Mouse (Mus musculus) midbrain, embryonic 11.5 days (tissue): ENCODE results near the gene Abca5. TPM values are rescaled to one million over a fixed set of nuclear protein-coding genes. Genes with fewer than 3 reads are reported as not detected.
"Not testable (repeated sequence)": the region's sequence is repeated elsewhere in the genome, so short reads cannot be mapped to it uniquely, and the experiment has no call there.

ENCODE experiments used
- ATAC-seq: fragments of 200-750 bp; cut with Nextera tagmentation; 2 replicates; pipeline ENCODE4 v1.8.0; 2017; ENCODE audit warnings: moderate TSS enrichment, moderate library complexity; ENCODE audit not compliant: low FRiP score
- DNase-seq: peaks from one replicate; pipeline ENCODE4 v3.0.0; 2015; ENCODE audit warnings: low spot score; ENCODE audit errors: missing footprints
- H3K27ac ChIP-seq: fragments of 300-500 bp; sonication (generic); 2 replicates; pipeline ENCODE4 v1.5.1; 2014; ENCODE audit warnings: low read depth, low read length
- H3K27me3 ChIP-seq: fragments of 300-500 bp; sonication (generic); 2 replicates; pipeline ENCODE4 v1.6.1; 2014; ENCODE audit warnings: mild to moderate bottlenecking, low read length, moderate library complexity, mixed read lengths; ENCODE audit not compliant: control insufficient read depth, insufficient read depth
- H3K36me3 ChIP-seq: fragments of 300-500 bp; sonication (generic); 2 replicates; pipeline ENCODE4 v1.6.1; 2014; ENCODE audit warnings: mild to moderate bottlenecking, low read length, moderate library complexity, mixed read lengths; ENCODE audit not compliant: control insufficient read depth, insufficient read depth
- H3K4me1 ChIP-seq: fragments of 300-500 bp; sonication (generic); 2 replicates; pipeline ENCODE4 v1.6.1; 2014; ENCODE audit warnings: low read length; ENCODE audit not compliant: control insufficient read depth, insufficient read depth
- H3K4me2 ChIP-seq: fragments of 300-500 bp; sonication (generic); 2 replicates; pipeline ENCODE4 v1.6.1; 2014; ENCODE audit warnings: mild to moderate bottlenecking, moderate library complexity
- H3K4me3 ChIP-seq: fragments of 300-500 bp; sonication (generic); 2 replicates; pipeline ENCODE4 v1.5.1; 2014; ENCODE audit warnings: low read depth, low read length
- H3K9ac ChIP-seq: fragments of 300-500 bp; sonication (generic); 2 replicates; pipeline ENCODE4 v1.6.1; 2014; ENCODE audit warnings: low read length
- H3K9me3 ChIP-seq: fragments of 300-500 bp; sonication (generic); 2 replicates; pipeline ENCODE4 v1.6.1; 2016; ENCODE audit warnings: low read length; ENCODE audit not compliant: control insufficient read depth
- WGBS: fragments of 180-500 bp; shearing (Covaris S2); extraction: QIAGEN DNeasy Blood & Tissue Kit; methylation state at CpG from one replicate; pipeline ENCODE4 v1.1.7; 2014; 5-methylcytosine and 5-hydroxymethylcytosine counted together
- polyA plus RNA-seq: library from polyadenylated mRNA; unstranded; fragments of >200 nt; fragmentation: Nextera tagmentation; extraction: Ambion mirVana; gene quantifications from 2 replicates; pipeline ENCODE4 v1.2.1, GENCODE M21; 2014

Gene Abca5
- polyA plus RNA-seq, 1 experiment from 2014 or later, result 4.2 TPM

DNA sequence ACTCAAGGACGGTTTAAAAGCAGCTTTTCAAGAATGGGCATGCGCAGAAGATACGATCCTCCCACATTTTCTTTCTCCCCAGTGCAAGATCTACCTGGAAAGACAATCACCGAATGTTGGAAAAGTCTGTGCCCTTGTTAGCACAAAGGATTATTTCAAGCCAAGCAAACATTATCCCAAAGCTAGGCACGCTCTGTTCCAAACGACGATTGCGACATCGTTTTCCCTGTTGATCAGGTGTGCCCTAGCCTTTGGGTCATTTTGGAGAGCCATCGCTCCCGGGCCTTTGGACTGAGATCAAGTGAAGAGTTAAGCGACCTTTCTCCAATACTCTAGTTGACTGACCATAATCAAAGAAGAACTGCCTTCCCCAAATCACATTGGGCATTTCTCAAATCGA is 30.1 kb upstream of the Abca5 start:
- Histone ChIP-seq H3K27me3 (no peaks in the 10 kb centered on the region), H3K4me2 (no peak overlapping the region), H3K4me3 (no peak overlapping the region), H3K27ac (no peak overlapping the region), H3K36me3 (no peaks in the 10 kb centered on the region), H3K9ac (no peak overlapping the region), H3K4me1 (no peaks in the 10 kb centered on the region), H3K9me3 (no peaks in the 10 kb centered on the region)
- DNase-seq, result peak; percentile 66
- WGBS, result 94% methylated on average over 13 of the region's 13 CpGs
- no peak for ATAC-seq

- no peaks in the 10 kb centered on the region for H3K36me3 ChIP-seq
- no peak overlapping the region for H3K4me2 ChIP-seq
- no peaks in the 10 kb centered on the region for H3K27me3 ChIP-seq
- ATAC-seq, result no peak
- H3K9me3 ChIP-seq, result no peaks in the 10 kb centered on the region
- H3K4me1 ChIP-seq, result no peaks in the 10 kb centered on the region
- no peak overlapping the region for H3K27ac ChIP-seq
- no peak overlapping the region for H3K9ac ChIP-seq
- DNase-seq, result peak; percentile 87
- no peak overlapping the region for H3K4me3 ChIP-seq
- WGBS, result 78% methylated on average over 3 of the region's 3 CpGs
These were observed 29.4 kb upstream of the Abca5 start for GRCm38 (mm10) chr11:110366902-110367301.

GRCm38 (mm10) chr11:110365016-110365415 is 27.5 kb upstream of the Abca5 start:
- no peaks in the 10 kb centered on the region for H3K27me3 ChIP-seq
- peak; percentile 92 for DNase-seq
- no peak overlapping the region for H3K4me3 ChIP-seq
- H3K36me3 ChIP-seq, result no peaks in the 10 kb centered on the region
- no peak overlapping the region for H3K27ac ChIP-seq
- ATAC-seq, result no peak
- no peaks in the 10 kb centered on the region for H3K4me1 ChIP-seq
- H3K4me2 ChIP-seq, result no peak overlapping the region
- no peaks in the 10 kb centered on the region for H3K9me3 ChIP-seq
- 73% methylated on average over 3 of the region's 3 CpGs for WGBS
- no peak overlapping the region for H3K9ac ChIP-seq

- DNase-seq, result peak; percentile 82
- H3K4me1 ChIP-seq, result no peaks in the 10 kb centered on the region
- H3K27ac ChIP-seq, result no peak overlapping the region
- H3K36me3 ChIP-seq, result no peaks in the 10 kb centered on the region
- H3K9ac ChIP-seq, result no peak overlapping the region
- no peaks in the 10 kb centered on the region for H3K27me3 ChIP-seq
- no peaks in the 10 kb centered on the region for H3K9me3 ChIP-seq
- H3K4me3 ChIP-seq, result no peak overlapping the region
- ATAC-seq, result no peak
- H3K4me2 ChIP-seq, result no peak overlapping the region
- WGBS, result 76% methylated on average over 16 of the region's 16 CpGs
These were observed 20.4 kb upstream of the Abca5 start for GRCm38 (mm10) chr11:110357756-110358551.

GRCm38 (mm10) chr11:110355131-110355530 is 17.6 kb upstream of the Abca5 start:
- H3K9ac ChIP-seq, H3K36me3 ChIP-seq, H3K9me3 ChIP-seq, H3K4me3 ChIP-seq, ATAC-seq, H3K4me1 ChIP-seq, DNase-seq, H3K27me3 ChIP-seq, H3K4me2 ChIP-seq, H3K27ac ChIP-seq: not testable (repeated sequence)
- WGBS, result 82% methylated on average over 9 of the region's 9 CpGs

DNA sequence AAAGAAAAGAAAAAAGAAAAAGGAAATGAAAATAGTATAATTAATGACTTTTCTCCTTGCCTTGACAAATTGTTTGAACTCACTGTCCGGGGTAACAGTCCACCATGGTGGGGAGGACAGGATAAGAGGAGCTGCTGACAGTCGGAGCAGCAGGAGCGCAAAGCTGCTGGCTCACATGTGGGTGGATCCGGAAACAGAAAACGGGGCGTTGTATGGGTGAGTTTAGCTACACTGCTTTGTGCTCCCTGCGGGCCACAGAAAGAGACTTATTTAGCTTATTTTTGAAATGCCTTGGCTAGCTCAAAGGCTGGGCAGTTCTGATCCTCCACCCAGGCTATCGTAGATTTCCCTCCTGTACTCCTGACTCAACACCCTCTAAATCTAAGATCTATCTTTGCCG is 16.7 kb upstream of the Abca5 start:
- Histone ChIP-seq H3K27me3 (no peaks in the 10 kb centered on the region), H3K36me3 (no peaks in the 10 kb centered on the region), H3K9ac (no peak overlapping the region), H3K27ac (no peak overlapping the region), H3K4me3 (no peak overlapping the region), H3K9me3 (no peaks in the 10 kb centered on the region), H3K4me2 (no peak overlapping the region), H3K4me1 (no peaks in the 10 kb centered on the region)
- ATAC-seq (no peak), DNase-seq (no peak)
- 91% methylated on average over 9 of the region's 9 CpGs for WGBS

DNA sequence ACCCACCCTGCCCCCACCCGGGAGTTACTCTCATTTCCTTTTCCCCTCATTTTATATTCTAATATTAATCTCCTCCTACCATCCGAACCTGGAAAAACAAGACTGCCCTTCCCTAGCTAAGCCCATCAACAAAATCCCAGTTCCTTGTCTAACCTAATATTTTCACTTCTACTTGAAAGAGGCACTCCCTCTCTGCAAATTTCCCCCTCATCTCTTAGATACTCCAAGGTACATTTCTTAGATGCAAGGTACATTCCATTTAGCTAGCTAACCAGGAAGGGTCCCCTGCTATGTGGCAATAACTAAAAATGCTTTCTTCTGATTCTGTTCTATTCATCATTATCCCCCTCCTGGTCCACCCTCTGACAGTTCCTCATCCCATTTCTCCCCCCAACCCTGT is 10.7 kb upstream of the Abca5 start:
- Histone ChIP-seq H3K36me3 (no peaks in the 10 kb centered on the region), H3K9ac (no peak overlapping the region), H3K27ac (no peak overlapping the region), H3K4me1 (no peaks in the 10 kb centered on the region), H3K4me3 (no peak overlapping the region), H3K27me3 (no peaks in the 10 kb centered on the region), H3K9me3 (no peaks in the 10 kb centered on the region), H3K4me2 (no peak overlapping the region)
- WGBS, result 76% methylated on average over 2 of the region's 2 CpGs
- DNase-seq (no peak), ATAC-seq (no peak)

DNA sequence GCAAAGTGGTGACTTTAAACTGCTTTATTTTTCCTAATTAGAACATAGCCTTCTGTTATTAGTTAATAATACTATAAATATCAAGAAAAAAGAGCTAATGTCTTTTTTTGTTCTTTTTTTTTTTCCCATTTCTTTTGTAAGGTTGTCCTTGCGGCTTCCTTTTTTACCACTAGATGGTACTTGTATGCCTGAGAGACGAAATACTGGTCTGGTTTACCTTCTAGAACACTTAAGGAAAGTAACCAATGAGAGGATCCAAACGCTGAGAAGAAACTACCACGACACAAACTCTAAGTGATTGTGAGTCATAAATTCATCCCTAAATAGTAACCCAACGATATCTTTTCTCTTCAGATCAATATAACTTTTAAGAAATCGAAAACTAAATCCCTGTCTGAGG is 10.3 kb upstream of the Abca5 start:
- Histone ChIP-seq H3K27me3 (no peaks in the 10 kb centered on the region), H3K36me3 (no peaks in the 10 kb centered on the region), H3K4me3 (no peak overlapping the region), H3K4me1 (no peaks in the 10 kb centered on the region), H3K9ac (no peak overlapping the region), H3K27ac (no peak overlapping the region), H3K4me2 (no peak overlapping the region), H3K9me3 (no peaks in the 10 kb centered on the region)
- no peak for DNase-seq
- 75% methylated on average over 6 of the region's 6 CpGs for WGBS
- ATAC-seq, result no peak

- peaks cover 2% of the 10 kb centered on the region; the same call in 1 of the 2 replicates for H3K27me3 ChIP-seq
- peak overlapping the region; percentile 83 for H3K4me2 ChIP-seq
- H3K4me3 ChIP-seq, result peak overlapping the region; percentile 77
- no peaks in the 10 kb centered on the region for H3K36me3 ChIP-seq
- under 1% methylated on average over 18 of the region's 18 CpGs for WGBS
- DNase-seq, result peak; percentile 96
- no peaks in the 10 kb centered on the region for H3K9me3 ChIP-seq
- ATAC-seq, result peak; percentile 51
- H3K4me1 ChIP-seq, result peaks cover 5% of the 10 kb centered on the region; the same call in 1 of the 2 replicates
- H3K27ac ChIP-seq, result no peak overlapping the region
- H3K9ac ChIP-seq, result peak overlapping the region; percentile 61
These were observed 665 bp downstream of the Abca5 start for GRCm38 (mm10) chr11:110336814-110337288.
